Mouse (Mus musculus): ENCODE measurements at regions not wholly inside any gene's neighbourhood (a gene's known extent, or its start where the extent isn't known, plus 50 kb on each side); places are given as distances from the start of the nearest gene placed in this dataset.
"Not testable (repeated sequence)": the region's sequence is repeated elsewhere in the genome, so short reads cannot be mapped to it uniquely, and the experiment has no call there.

GRCm38 (mm10) chr10:85242701-85243100, 57.8 kb upstream of the Cry1 start:
- no peak for DNase-seq

GRCm38 (mm10) chr10:85243556-85243955, 58.7 kb upstream of the Cry1 start:
- no peak for DNase-seq

- peak; percentile 9 to 18 for DNase-seq
Observed at GRCm38 (mm10) chr10:85265746-85266145, 80.9 kb upstream of the Cry1 start.

- DNase-seq = no peak
Observed at GRCm38 (mm10) chr10:85266148-85266547, 81.3 kb upstream of the Cry1 start.

GRCm38 (mm10) chr10:85266796-85267195, 81.9 kb upstream of the Cry1 start:
- no peak for DNase-seq

GRCm38 (mm10) chr10:85270209-85270608, 85.3 kb upstream of the Cry1 start:
- DNase-seq = no peak

GRCm38 (mm10) chr10:85276793-85277192, 91.9 kb upstream of the Cry1 start:
- DNase-seq = no peak

GRCm38 (mm10) chr10:85291733-85292476, 94.7 kb upstream of the Btbd11 start:
- no peak for DNase-seq

- DNase-seq = no peak
Observed at GRCm38 (mm10) chr10:85292477-85292855, 94.1 kb upstream of the Btbd11 start.

GRCm38 (mm10) chr10:85293071-85293783, 93.4 kb upstream of the Btbd11 start:
- DNase-seq = no peak

- DNase-seq = no peak
Observed at GRCm38 (mm10) chr10:85295133-85295887, 91.3 kb upstream of the Btbd11 start.

GRCm38 (mm10) chr10:85311781-85312180, 74.8 kb upstream of the Btbd11 start:
- DNase-seq = no peak

- not testable (repeated sequence) for DNase-seq
Observed at GRCm38 (mm10) chr10:85313331-85313730, 73.3 kb upstream of the Btbd11 start.

- DNase-seq = no peak
Observed at GRCm38 (mm10) chr10:85320971-85321370, 65.6 kb upstream of the Btbd11 start.

- no peak for DNase-seq
Observed at GRCm38 (mm10) chr10:85322280-85322679, 64.3 kb upstream of the Btbd11 start.

- no peak for DNase-seq
Observed at GRCm38 (mm10) chr10:85329382-85329781, 57.2 kb upstream of the Btbd11 start.

GRCm38 (mm10) chr10:85330938-85331691, 55.5 kb upstream of the Btbd11 start:
- no peak for DNase-seq

Small RNAs in the stretch of these regions (microRNA-seq; reads per million reads assigned to microRNA genes)
- gene Gm27392 = 0 reads per million in 2 experiments
